Mouse (Mus musculus): ENCODE data around the gene Gm20503.
A peak's percentile ranks its signal among the peaks of the same experiment; 100 is the strongest.

Gm20503 gene

DNA sequence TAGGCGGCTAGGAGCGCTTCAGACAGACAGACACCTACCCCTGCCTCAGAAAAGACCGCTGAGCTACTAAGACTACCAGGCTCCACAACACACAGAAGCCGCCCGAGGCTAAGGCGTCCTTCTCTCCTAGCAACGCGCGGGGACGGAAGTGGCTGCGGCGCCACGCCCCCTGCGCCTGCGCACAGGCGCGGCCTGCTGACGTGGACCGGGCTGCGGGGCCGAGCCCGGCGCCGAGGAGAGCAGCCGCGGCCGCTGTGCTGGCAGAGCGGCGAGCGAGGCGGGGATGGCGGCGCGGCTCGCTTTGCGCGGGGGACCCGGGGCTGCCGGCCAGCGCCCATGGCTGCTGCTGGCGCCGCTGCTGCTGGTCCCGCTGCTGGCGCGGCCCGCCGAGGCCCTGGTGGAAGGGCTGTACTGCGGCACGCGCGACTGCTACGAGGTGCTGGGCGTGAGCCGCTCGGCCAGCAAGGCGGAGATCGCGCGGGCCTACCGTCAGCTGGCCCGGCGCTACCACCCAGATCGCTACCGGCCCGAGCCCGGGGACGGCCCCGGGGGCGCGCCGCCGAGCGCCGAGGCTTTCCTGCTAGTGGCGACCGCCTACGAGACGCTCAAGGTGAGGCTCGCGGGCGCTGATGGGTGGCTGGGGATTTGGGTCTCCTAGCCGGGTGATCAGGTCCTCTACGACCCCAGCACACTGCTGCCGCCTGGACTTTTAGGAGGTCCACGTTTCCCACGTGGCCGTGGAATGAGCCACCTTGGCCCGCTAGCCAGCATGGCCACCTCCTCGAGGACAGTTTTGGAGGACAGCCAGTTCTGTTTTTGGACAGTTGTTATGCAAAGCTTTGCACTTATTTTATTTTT is at the start of gene Gm20503:
Gene Gm20503 (plus strand): TSS at position 263 of the 858 bp plus-strand sequence.
- peak; percentile 89 for DNase-seq (ENCODE audit: low read depth, low spot score)

DNA sequence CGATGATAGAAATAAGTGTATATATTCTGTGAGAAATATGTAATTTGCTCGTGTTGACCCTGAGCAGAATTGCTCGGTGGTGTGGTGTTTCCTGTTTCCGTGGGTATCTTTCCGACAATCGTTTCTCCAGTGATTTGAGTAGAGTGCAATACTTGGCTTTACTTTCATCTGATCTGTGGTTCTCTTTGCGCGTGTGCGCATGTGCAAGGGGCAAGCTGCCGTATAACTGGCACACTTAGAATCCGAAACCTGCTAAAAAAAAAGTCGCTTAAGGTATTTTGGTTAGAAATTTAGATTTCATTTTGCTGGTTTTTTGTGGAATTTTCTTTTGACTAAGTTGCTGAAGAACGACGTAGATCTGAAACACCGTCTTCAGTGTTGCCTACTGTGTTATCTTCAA is 41.3 kb upstream of the Gm20503 start:
- no peak for DNase-seq (ENCODE audit: low read depth, low spot score)

DNA sequence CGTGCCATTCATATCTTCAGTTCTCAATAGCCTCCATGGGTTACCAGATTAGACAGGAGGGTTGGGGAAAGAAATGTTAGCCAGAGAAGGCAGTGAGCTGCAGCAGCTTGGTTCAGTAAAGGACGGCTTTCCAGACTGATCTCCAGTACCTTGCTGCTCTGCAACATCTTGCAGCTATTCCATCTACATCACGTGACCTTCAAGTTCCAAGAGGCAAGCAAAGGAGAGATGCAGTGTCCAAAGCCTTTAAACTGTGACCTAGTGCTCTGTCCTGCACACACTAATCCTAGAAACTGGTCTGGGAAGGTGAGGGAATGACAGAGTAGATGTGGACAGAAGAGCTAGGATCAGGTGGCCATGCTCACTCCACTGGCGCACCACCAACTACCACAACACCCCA is 39.7 kb upstream of the Gm20503 start:
- DNase-seq (ENCODE audit: low read depth, low spot score), result no peak

DNA sequence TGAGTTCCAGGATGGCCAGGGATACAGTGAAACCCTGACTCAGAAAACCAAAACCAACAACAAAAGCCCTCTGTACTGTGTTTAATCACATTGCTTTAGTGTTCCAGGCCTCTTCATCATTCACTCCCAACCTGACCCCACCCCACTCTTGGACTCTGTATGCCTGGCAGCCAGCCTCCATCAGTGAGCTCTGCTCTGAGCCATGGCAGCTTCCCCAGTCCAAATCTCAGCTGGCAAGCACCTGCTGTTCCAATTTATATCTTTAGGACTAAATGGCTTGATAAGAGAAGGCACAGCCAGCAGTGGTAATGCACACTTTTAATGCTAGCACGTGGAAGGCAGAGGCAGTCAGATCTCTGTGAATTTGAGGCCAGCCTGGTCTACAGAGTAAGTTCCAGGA is 37.9 kb upstream of the Gm20503 start:
- DNase-seq (ENCODE audit: low read depth, low spot score), result no peak

DNA sequence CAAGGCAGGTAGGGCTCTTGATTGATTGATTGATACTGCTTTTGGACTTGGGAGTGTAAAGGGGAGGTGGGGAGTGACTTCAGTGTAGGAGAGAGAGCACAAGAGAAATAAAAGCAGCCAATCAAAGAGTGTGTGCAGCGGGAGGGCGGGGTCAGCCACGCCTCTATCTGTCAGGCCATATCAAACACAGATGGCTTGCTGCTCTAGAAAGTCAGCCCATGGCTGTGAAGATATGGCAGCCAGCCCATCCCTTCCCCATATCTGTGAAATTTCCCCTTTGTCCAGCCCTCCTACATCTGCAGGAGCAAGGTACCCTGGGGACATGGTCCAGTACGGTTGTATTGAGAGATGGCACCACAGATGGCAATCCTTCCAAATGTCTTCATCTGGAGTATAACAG is 32.3 kb upstream of the Gm20503 start:
- DNase-seq (ENCODE audit: low read depth, low spot score), result no peak

DNA sequence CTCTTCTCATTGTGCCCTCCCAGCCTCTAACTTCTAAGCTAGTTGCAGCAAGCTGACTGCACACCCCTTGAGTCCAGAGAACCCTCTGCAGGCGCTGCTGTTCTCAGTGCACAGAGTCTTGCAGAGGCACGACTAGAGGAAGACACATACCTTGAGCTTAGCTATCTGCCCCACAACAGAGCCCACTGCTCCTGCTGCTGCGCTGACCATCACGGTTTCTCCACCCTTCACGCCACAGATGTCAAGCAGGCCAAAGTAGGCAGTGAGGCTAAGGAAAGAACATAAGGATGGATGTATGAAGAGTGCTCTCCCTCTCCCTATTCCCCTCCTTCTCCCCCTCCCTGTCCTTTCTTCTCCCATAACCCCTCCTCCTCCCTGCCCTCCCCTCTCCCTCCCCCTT is 27.3 kb upstream of the Gm20503 start:
- no peak for DNase-seq (ENCODE audit: low read depth, low spot score)

DNA sequence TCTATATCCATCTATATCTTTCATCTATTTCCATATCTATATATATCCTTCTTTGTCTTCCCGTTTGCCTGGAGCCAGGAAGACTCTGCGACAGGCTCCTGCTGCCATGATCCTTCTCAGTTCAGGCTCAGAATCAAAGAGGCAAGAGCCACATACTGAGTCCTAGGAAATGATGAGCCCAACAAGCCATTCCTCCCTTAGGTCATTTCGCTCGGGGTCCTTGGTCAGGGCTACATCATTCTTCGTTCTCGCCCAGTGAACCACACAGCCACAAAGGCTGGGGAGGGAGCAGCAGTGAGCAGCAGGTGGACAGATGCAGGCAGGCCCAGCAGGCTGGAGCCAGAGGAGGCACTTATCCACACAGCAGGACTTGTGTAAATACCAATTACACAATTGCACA is 21.6 kb upstream of the Gm20503 start:
- DNase-seq (ENCODE audit: low read depth, low spot score), result no peak

DNA sequence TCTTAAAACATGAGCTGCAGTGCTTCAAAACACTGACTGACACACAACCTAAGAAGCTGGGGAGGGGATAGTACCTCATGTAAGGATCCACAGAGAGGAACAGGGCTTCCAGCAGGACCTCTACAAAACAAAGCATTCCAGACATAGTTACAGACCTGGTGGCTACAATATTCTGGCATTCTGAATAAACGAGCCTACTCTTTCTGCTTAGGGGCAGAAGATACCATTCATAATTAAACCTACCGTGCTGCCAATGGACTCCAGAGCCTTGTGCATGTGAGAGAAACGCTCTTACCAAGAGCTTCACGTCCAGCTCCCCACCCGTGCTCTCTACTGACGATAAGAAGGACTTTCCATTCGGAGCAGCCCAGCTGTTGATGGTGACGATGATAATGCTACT is 20.2 kb upstream of the Gm20503 start:
- DNase-seq (ENCODE audit: low read depth, low spot score), result no peak

DNA sequence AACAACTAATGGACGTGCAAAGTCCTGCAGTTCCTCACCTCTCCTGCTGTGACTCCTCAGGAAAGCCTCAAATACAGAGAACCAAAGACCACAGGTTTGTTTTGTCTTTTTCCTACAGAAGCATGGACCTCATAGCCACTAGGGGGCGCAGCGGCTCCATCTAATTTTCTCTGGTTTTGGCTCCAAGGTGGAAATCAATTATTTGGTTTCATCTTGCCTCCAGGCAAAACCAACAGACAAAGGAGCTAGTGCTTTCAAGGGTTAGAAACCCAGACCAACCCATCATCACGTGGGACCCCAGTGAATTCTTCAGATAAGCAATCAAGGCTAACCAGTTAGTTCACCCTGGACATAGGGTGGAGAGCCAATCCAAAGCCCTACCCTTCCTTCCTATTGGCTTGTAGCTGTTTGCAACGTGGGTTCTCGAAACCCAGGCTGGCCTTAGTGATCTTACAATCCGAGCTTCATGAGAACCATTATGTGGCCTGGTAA is 17.8 kb upstream of the Gm20503 start:
- peak; percentile 79 for DNase-seq (ENCODE audit: low read depth, low spot score)

DNA sequence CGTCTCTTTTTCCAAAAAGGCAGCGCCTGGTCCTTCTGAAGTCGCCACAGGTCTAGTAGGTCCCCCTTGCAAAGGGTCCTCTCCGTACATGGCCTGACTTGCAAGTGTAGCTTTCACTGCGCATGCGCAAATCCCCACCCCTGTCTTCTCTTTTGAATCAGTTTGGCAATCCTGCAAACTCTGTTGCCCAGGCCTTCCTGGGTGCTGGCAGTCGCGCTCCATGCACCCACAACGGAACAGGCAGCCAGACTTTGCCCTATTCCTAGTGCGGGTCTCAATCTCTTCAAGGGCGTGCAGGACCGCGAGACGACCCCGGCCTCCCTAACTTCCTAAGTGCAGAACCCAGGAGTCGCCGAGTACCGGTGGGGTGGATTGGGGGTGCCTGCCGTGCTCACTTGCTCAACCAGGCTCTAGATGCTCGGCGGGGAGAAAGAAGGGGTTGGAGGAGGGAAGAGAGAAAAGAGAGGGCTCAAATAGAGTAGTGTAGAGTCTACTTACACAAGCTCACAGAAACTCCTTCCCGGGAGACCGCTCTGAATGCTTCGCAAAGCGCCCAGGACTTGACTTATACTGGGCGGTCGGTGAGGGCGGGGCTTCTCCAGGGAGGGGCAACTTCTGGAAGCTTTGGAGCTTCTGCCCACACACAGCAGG is 16.3 kb upstream of the Gm20503 start, which contains the start of gene Ptgr1:
Gene Ptgr1 (minus strand): TSS at position 580 of the 651 bp plus-strand sequence.
- peak; percentile 92 for DNase-seq (ENCODE audit: low read depth, low spot score)

DNA sequence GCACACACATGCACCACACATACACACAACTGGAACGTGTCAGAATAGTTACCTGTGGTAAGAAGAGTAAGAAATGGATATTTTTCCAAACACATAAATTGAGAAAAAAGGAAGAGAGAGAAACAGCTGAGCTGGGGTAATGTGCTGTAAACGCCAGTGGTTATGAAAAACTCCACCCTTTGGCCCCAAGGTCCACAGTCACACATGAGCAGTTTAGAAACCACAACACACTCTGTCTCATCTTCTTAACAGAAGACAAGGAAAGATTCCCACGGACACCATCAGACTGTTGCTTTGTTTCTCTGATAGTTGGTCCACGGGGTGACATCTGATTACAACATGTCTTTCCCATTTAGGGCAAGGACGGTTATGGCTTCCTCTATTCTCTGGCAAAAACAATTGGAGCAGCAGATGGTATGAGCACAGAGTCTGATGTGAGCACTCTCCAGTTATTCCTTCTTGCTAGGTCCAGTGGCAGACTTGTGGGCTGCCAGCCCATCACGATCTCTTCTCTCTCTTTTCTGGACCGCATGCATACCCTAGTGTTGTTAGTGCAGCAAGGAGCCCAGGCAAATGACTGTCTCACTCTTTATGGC is 13.6 kb upstream of the Gm20503 start:
- DNase-seq (ENCODE audit: low read depth, low spot score), result no peak

DNA sequence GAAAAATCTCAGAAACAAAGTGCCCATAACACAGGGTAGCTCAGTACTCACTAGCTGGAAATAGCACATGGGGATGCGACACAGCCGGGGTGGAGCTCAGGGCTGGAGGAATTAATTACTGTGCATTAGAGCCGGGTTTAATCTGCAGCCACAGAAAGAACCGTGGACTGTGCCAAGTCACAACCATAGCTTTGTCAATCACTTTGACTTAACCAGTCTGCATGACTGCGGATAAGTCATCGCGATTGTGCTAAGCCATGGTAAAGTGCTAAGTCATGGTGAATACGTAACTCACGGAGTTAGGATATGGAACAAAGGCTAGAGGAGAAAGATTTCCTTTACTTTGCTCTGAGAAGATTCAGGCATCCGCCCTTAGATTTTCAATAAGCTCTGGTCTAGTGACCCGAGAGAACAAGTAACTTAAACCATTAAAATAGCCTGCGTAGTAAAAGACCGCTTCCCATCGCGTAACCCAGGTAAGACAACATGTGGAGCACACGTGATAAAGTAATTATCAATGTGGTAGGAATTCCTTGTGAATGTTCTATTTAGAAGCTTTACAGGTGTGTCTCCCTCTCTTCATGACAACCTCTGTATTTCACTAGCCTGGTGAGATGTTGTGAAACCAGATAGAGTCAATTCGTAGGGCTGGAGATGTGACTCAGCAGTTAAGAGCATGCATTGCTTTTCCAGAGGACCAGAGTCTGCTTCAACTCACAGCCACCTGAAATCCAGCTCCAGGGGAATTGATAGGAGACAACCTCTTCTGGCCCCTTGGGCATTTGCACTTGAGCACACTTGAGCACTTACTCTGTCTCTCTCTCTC is 12.2 kb upstream of the Gm20503 start:
- no peak for DNase-seq (ENCODE audit: low read depth, low spot score)

DNA sequence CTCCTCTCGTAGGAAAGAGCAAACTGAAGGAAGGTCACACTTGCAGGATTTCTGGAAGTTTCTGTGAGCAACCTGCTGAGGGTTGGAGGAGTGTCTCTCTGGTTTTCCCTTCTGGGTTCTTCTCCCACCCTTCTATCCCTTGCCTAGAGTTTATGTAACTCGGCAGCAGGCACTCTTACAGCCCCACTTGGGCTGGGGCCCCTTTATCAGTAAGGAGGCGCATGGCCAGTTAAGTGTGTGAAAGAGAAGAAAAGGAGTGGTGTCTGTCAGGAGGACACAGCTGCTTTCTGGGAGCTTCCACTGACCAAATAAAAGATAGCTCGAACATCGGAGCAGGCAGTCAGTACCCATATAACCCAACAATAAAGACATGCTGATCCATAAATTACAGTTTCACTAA is 10.8 kb upstream of the Gm20503 start:
- DNase-seq (ENCODE audit: low read depth, low spot score), result no peak

DNA sequence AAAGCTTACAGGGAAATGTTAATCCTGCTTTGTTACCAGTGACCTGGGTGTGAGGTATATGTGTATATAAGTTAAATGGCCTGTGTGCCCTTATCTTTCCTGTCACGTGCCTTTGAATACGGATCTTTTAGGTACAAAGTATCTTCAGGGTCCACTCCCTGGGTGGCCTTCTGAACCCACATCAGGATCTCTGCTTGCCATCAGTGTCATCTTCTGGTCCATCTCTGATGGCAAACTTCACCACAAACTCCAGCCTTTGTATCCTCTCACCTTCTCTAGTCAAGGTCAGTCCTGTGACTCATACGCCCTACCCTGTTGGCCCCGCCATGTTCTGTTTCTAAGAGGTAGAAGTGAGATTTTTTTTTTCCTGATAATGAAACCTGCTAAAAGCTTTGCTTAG is 8.2 kb upstream of the Gm20503 start, which contains the start of gene Dnajc25:
Gene Dnajc25 (plus strand): TSS at position 301 of the 400 bp plus-strand sequence.
- no peak for DNase-seq (ENCODE audit: low read depth, low spot score)

DNA sequence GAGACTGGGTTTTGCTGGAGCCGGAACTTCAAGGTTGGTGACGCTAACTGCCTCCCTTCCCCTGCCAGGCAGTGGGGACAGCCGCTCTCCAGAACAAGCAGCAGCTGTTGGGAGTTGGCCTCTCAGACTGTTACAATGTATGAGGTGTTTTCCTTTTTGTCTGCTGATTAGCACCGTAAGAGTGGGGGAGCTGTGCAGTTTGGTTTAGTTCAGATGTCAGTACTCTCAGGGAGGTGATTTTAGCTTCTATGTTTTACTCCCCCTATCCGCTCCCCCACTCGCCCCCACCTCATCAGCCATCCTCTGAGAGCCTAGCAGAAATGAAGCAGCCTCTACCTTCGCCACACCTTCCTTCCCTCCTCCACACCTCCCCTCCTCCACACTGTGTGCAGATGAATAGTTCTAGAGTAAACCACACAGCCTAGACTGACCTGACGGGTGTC is 7.7 kb upstream of the Gm20503 start:
- DNase-seq (ENCODE audit: low read depth, low spot score), result no peak

DNA sequence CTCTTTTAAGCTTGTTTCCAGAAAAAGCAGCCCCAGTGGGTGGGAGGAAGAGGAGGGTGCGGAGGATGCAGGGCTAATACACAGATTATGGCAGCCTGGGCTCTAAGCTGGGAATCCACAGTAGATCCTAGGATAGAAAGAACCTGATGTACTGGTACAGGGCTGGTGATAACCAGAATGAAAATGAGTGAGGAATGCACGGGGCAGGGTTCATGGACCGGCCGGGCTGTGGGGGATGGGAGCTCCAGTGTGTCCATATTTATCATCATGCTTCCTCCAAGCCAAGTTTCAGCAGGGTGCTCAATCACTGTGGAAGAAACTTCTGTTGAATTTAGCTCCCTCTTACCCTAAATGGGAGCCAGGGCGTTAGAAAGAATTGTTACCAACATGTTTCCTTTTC is 5.9 kb upstream of the Gm20503 start:
- DNase-seq (ENCODE audit: low read depth, low spot score), result no peak

DNA sequence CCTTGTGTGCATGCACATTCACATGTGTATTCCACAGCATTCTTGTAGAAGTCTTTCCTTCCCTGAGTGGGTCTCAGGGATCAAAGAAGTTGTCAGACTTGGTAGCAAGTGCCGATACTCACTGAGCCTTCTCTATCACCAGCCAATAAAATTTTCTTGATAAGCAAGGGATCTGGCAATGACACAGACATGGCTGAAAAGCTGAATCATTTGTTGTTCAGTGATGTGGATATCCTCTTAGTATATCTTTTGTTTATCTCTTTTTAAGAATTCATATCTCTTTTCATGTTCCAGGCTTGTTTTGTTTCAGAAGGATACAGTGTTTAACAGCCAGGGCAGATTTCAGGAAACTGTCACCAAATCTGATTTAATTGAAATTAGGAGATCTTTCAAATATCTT is 4.3 kb upstream of the Gm20503 start:
- DNase-seq (ENCODE audit: low read depth, low spot score), result no peak

DNA sequence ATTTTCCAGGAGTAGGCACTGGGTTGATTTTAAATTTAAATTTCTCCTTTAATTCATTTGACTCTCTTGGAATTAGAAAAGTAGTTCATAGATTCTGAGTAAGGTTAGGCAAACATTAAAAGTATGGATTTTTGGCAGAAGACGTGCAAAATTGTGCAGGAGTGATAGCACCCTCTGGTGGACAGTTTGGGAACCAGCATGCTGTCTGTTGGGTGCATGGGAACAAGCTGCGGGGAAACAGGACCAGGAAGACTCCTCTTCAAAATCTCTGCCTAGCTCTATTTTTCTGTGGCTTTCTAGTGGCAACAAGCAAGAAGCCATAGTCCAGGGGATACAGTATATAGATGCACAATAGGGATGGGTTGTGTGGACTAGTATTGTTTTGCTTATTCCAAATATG is 3.3 kb upstream of the Gm20503 start:
- peak; percentile 81 for DNase-seq (ENCODE audit: low read depth, low spot score)

DNA sequence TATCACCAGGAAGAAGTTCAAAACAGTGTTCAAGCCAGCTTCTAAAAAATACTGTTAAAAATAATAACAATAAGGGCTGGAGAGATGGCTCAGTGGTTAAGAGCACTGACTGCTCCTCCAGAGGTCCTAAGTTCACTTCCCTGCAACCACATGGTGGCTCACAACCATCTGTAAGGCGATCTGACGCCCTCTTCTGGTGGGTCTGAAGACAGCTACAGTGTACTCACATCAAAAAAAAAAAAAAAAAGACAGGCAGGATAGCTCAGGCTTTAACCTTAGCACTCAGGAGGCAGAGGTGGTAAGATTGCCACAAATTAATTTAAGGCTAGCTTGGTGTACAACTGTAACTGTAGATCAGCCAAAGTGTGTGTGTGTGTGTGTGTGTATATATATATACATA is 2.4 kb upstream of the Gm20503 start:
- DNase-seq (ENCODE audit: low read depth, low spot score), result peak; percentile 89

DNA sequence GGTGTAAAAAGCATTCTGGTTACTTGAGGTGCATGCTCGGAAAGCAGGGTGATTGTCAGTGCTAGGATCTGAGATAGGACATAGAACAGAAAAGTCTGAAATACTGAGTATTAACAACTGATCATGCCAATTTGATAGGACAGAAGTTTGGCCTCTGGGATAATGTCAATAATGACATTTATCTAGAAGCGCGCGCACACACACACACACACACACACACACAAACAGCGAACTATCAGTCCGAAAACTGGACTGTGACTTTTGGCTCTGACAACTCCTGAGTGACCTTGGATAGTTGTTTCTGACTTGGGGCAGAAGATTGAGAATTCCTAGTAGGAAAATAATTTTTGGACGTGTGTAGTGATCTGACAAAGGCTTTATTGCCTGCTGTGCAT is 793 bp downstream of the Gm20503 start:
- DNase-seq (ENCODE audit: low read depth, low spot score), result no peak

DNA sequence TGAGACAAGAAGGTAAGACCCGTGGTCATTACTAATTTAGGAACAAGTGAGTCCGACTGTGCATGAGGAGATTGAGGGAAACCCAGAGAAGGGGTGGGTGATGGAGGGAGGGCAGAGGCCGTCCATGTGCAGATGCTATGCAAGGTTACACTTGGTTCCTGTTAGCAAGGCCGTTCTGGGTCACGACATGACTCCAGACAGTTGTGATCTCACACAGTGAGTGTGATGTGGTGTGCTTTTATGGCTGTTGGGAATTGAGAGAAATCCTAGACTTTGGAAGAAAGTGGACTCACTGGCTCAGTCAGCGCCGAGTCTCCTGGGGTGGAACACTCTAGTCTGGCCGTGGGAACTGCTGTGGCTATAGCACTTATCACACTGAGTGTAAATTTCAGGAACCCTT is 3.2 kb downstream of the Gm20503 start:
- no peak for DNase-seq (ENCODE audit: low read depth, low spot score)

DNA sequence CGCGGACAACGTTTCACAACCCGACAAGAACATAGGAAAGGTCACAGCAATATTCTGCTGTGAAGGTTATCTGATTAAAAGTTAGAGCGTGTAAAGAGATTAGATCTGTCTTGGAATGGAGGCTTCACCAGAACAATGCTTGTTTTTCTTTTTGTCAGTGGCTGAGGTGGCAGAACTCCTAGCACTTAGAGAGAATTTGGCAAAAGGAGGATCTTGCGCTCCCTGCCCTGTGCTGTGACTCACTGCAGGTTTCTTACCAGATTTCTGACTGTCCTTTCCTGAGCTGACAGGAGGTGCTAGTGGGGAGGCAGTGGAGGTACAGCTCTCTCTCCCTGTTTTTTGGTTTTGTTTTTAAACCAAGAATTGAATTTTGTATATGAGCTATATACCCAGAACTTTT is 4.0 kb downstream of the Gm20503 start:
- no peak for DNase-seq (ENCODE audit: low read depth, low spot score)

All from A20 (cell line).